Mouse (Mus musculus) adrenal gland, postnatal 4 days (tissue): ENCODE data around the gene Otop3. TPM values are rescaled to one million over a fixed set of nuclear protein-coding genes. Genes with fewer than 3 reads are reported as not detected.
"Not testable (repeated sequence)": the region's sequence is repeated elsewhere in the genome, so short reads cannot be mapped to it uniquely, and the experiment has no call there.

Experiments
- DNase-seq, 2 experiments: peaks; one replicate each; pipeline ENCODE4 v3.0.0; 2021 to 2022; ENCODE audit warnings: low spot score in 2 of 2, mixed read lengths in 2 of 2
- total RNA-seq, 2 experiments: library from RNA; stranded (reverse); gene quantifications; 2 replicates each; pipeline ENCODE4 v1.2.3; 2021

Gene Otop3
- total RNA-seq, 2 experiments from 2014 or later = 0.17 to 0.20 TPM

GRCm38 (mm10) chr11:115364136-115364535 is 29.6 kb downstream of the Otop3 start:
- no peak for DNase-seq

GRCm38 (mm10) chr11:115366039-115366705 is 31.6 kb downstream of the Otop3 start:
- no peak for DNase-seq

- no peak for DNase-seq
Measured at GRCm38 (mm10) chr11:115366706-115367394, 32.3 kb downstream of the Otop3 start.

- DNase-seq = peak; percentile 57 to 66
Measured at GRCm38 (mm10) chr11:115367395-115367944, 32.9 kb downstream of the Otop3 start, which contains the start of gene Hid1. TSS of gene Hid1 (minus strand) at chr11:115367756.

GRCm38 (mm10) chr11:115370368-115370767 is 35.8 kb downstream of the Otop3 start:
- DNase-seq = no peak

GRCm38 (mm10) chr11:115371354-115371753 is 36.8 kb downstream of the Otop3 start:
- no peak for DNase-seq

- no peak for DNase-seq
Measured at GRCm38 (mm10) chr11:115372015-115372414, 37.5 kb downstream of the Otop3 start.

GRCm38 (mm10) chr11:115372737-115373136 is 38.2 kb downstream of the Otop3 start:
- DNase-seq = no peak

GRCm38 (mm10) chr11:115373805-115374694 is 39.5 kb downstream of the Otop3 start:
- peak in 1 of 2 experiments; percentile 51 for DNase-seq

GRCm38 (mm10) chr11:115374695-115375425 is 40.3 kb downstream of the Otop3 start:
- DNase-seq = no peak

GRCm38 (mm10) chr11:115376722-115377121 is 42.2 kb downstream of the Otop3 start:
- DNase-seq = no peak

GRCm38 (mm10) chr11:115377254-115377653 is 42.7 kb downstream of the Otop3 start:
- no peak for DNase-seq

GRCm38 (mm10) chr11:115377854-115378253 is 43.3 kb downstream of the Otop3 start:
- DNase-seq = no peak

- DNase-seq = no peak
Measured at GRCm38 (mm10) chr11:115381276-115381675, 46.7 kb downstream of the Otop3 start.

- peak; percentile 74 to 84 for DNase-seq
Measured at GRCm38 (mm10) chr11:115381743-115382539, 47.4 kb downstream of the Otop3 start, which contains the start of gene Cdr2l. TSS of gene Cdr2l (plus strand) at chr11:115381916.

- no peak for DNase-seq
Measured at GRCm38 (mm10) chr11:115382891-115383290, 48.4 kb downstream of the Otop3 start.

GRCm38 (mm10) chr11:115383701-115384474 is 49.4 kb downstream of the Otop3 start:
- DNase-seq = no peak

- no peak for DNase-seq
Measured at GRCm38 (mm10) chr11:115384587-115384986, 50.1 kb downstream of the Otop3 start.

- not testable (repeated sequence) for DNase-seq
Measured at GRCm38 (mm10) chr11:115386859-115387258, 52.3 kb downstream of the Otop3 start.
